Mouse (Mus musculus): ENCODE data around the gene Abcb10. TPM values are rescaled to one million over a fixed set of nuclear protein-coding genes. Genes with fewer than 3 reads are reported as not detected.

Abcb10 gene
- polyA plus RNA-seq, 1 experiment from 2014 or later, result 18.2 TPM

DNA sequence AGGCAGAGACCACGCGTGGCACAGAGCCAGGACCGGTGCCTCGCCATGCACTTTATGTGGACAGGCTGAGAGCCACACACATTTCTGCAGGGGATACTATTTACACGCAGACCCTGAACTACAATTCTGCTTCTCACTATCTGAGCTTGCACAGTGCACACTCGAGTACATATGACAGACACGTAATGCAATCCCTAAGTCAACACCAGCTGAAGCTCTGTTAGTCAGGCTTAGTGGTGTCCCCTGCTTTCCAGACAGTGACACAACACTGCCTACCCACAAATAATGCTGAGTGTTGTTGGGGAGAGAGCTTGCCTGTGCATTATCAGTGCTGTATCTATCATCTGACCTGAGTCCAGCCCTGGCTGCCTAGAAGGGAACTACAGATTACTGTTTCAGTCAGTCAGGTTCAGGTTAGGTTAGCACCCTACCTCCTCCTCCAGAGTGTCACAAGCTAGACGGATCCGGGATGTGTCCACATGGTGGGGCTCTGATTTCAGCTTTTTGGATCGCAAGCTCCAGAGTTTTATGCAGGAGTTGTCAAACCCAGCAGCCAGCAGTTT is 19.7 kb upstream of the Abcb10 start:
- H3K27me3 ChIP-seq, result no peaks in the 10 kb centered on the region
- H3K27ac ChIP-seq, result no peak overlapping the region
- ATAC-seq (ENCODE audit: insufficient number of reproducible peaks, insufficient read depth, low FRiP score, low TSS enrichment, low read depth), result no peak
- H3K9me3 ChIP-seq, result no peaks in the 10 kb centered on the region
- H3K4me2 ChIP-seq, result no peak overlapping the region
- H3K4me3 ChIP-seq, result no peak overlapping the region
- H3K4me1 ChIP-seq, result 0 out of 2 replicates have a peak, but pooled peaks cover 23% of the 10 kb centered on the region
- H3K9ac ChIP-seq, result no peak overlapping the region
- H3K36me3 ChIP-seq, result peaks cover 78% of the 10 kb centered on the region
- 82% methylated on average over 10 of the region's 10 CpGs for WGBS

DNA sequence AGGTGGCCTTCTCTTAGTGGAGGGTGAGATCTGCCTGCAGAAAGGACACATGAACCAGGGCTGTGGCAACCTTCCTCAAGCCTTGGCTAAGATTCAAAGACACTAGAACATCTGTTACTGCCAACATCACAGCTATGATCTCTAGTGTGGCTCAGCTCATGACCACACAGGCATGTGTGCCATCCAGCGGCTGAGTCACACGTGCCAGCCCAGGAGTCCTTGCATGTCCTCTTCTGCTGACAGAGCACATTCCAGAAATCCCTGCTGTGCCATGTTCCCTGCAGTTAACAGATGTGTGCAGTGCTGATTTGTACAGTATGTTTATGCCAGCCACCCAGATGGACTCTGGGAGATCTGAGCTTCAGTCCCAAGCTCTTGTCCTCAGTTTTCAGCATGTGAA is 16.6 kb upstream of the Abcb10 start:
- ATAC-seq (ENCODE audit: insufficient number of reproducible peaks, insufficient read depth, low FRiP score, low TSS enrichment, low read depth), result no peak
- peak overlapping the region; percentile 69 for H3K27ac ChIP-seq
- H3K4me1 ChIP-seq, result 0 out of 2 replicates have a peak, but pooled peaks cover 23% of the 10 kb centered on the region
- 67% methylated on average over 2 of the region's 2 CpGs for WGBS
- no peaks in the 10 kb centered on the region for H3K9me3 ChIP-seq
- H3K9ac ChIP-seq, result no peak overlapping the region
- H3K27me3 ChIP-seq, result no peaks in the 10 kb centered on the region
- H3K4me2 ChIP-seq, result no peak overlapping the region
- no peak overlapping the region for H3K4me3 ChIP-seq
- H3K36me3 ChIP-seq, result peaks cover 69% of the 10 kb centered on the region

DNA sequence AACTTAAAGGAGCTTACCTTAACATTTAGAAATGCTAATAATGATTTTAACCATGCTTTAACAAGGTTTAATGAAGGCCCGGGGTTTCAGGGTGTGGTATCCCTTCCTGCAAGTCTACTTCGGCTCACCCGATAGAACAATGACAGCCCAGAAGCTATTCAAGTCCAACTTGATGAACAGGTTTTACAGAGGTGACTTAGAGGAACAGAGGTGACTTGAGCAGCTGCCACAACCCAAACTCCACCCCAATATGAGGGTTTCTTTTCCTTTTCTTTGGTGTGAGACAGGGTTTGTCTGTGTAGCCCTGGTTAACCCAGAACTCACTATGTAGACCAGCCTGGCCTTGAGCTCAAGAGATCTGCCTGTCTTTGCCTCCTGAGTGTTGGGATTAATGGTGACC is 11.1 kb upstream of the Abcb10 start:
- no peaks in the 10 kb centered on the region for H3K4me1 ChIP-seq
- no peak overlapping the region for H3K4me2 ChIP-seq
- H3K9me3 ChIP-seq, result no peaks in the 10 kb centered on the region
- 72% methylated on average over 3 of the region's 3 CpGs for WGBS
- no peak overlapping the region for H3K4me3 ChIP-seq
- peak; percentile 48; the same call in 1 of the 2 replicates for ATAC-seq (ENCODE audit: insufficient number of reproducible peaks, insufficient read depth, low FRiP score, low TSS enrichment, low read depth)
- H3K27me3 ChIP-seq, result no peaks in the 10 kb centered on the region
- H3K9ac ChIP-seq, result no peak overlapping the region
- H3K27ac ChIP-seq, result peak overlapping the region; percentile 60
- H3K36me3 ChIP-seq, result peaks cover 46% of the 10 kb centered on the region

DNA sequence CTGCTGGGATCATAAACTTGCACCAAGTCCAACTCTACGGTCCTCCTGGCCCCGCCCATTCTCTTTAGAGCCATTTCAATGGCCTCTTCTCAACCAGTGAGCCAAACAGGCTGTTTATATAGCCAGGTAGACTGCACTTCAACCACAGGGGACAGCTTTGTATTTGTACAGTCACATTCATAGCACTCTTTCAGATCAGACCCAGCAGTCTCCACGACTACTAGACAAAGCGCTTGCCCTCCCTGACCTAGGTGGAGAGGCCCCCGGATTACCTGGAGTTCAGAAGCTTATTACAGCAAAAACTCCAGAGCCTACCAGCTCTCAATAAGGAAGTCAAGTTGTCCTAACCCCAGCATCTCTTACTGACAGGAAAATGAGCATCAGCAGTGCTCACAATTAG is 10.7 kb upstream of the Abcb10 start:
- H3K4me1 ChIP-seq, result no peaks in the 10 kb centered on the region
- no peak overlapping the region for H3K4me3 ChIP-seq
- H3K36me3 ChIP-seq, result peaks cover 42% of the 10 kb centered on the region
- H3K27ac ChIP-seq, result peak overlapping the region; percentile 55; the same call in 1 of the 2 replicates
- no peaks in the 10 kb centered on the region for H3K27me3 ChIP-seq
- no peak overlapping the region for H3K9ac ChIP-seq
- no peak overlapping the region for H3K4me2 ChIP-seq
- ATAC-seq (ENCODE audit: insufficient number of reproducible peaks, insufficient read depth, low FRiP score, low TSS enrichment, low read depth), result no peak
- 86% methylated on average over 5 of the region's 5 CpGs for WGBS
- no peaks in the 10 kb centered on the region for H3K9me3 ChIP-seq

DNA sequence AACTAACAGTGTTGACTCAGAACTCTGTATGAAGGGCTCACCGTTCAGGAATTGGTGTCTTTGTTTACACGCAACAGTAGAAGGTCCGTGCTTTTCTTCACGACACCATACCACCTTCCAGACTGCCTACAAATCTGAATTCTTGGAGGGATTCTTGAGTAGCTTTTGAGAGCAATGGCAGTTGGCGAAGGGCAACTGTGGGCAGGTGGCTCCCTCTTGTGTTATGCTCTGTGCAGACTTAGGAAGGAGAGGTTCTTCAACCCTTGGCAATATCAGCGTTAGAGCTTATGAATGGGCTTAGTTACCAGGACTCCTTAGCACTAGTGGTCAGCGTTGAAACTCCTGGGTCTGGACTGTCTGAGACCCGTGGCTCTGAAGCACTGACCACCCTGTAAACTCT is 9.7 kb upstream of the Abcb10 start:
- no peak overlapping the region for H3K4me3 ChIP-seq
- no peak for ATAC-seq (ENCODE audit: insufficient number of reproducible peaks, insufficient read depth, low FRiP score, low TSS enrichment, low read depth)

DNA sequence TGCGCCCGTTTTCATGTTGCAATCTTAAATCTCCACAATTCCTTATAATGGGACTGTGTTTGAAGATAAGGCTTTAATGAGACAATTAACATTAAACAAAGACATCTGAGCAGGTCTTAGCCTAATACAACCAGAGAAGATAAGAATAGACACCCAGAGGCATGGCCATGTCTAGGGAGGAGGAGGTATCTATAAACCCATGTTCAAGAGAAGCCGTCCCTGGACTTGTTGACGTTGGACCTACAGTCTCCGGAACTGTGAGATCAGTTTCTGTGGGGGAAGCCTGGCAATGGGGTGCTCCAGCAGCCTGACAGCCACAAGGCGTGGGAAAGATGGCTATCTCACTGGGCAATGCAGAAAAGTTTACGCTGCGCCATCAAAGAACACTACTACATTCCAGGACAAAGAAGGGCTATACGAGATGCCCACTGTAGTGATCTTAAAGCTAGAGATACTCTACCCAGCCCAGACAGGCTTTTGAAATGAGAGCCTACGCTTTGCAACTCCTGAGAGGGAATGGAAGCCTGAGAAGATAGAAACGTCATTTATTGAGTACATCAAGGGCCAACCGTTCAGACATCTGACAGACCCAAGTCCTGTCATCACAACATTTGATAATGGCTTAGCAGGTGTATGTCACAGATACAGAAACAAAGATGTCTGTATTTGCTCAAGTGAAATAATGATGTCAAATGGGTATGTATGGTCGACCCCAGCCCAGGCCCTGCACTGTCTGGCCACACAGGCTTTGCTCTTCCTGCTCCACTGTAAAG is 7.5 kb upstream of the Abcb10 start:
- Histone ChIP-seq H3K27ac (no peak overlapping the region), H3K4me2 (no peak overlapping the region), H3K9me3 (no peaks in the 10 kb centered on the region), H3K4me1 (no peaks in the 10 kb centered on the region), H3K4me3 (no peak overlapping the region), H3K27me3 (no peaks in the 10 kb centered on the region), H3K9ac (no peak overlapping the region), H3K36me3 (peaks cover 21% of the 10 kb centered on the region)
- ATAC-seq (ENCODE audit: insufficient number of reproducible peaks, insufficient read depth, low FRiP score, low TSS enrichment, low read depth), result no peak
- 85% methylated on average over 13 of the region's 13 CpGs for WGBS

More for the DNA sequence above, 9.7 kb upstream of the Abcb10 start:
- H3K9ac ChIP-seq, result no peak overlapping the region
- H3K27ac ChIP-seq, result no peak overlapping the region
- no peaks in the 10 kb centered on the region for H3K4me1 ChIP-seq
- H3K36me3 ChIP-seq, result peaks cover 34% of the 10 kb centered on the region
- H3K27me3 ChIP-seq, result no peaks in the 10 kb centered on the region
- no peak overlapping the region for H3K4me2 ChIP-seq
- WGBS, result 85% methylated on average over 8 of the region's 8 CpGs
- no peaks in the 10 kb centered on the region for H3K9me3 ChIP-seq

DNA sequence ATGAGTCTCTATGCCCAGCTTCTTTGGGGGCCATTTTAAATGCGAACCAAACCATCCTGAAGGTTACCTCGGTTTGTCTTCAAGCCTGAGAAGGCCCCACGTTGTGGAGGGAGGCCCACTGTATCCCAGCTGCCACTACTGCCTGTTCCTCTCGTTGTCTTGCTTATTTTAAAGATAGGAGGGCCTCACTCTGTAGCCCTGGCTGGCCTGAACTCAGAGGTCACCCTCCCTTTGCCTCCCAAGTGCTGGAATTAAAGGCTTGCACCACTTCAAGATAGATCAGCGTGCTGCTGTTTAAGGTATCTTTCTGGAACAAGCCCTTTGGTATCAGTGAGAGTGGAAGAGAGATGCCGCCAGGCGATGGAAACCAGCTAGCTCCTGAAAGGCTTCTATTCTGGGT is 6.2 kb upstream of the Abcb10 start:
- Histone ChIP-seq H3K4me2 (no peak overlapping the region), H3K4me1 (no peaks in the 10 kb centered on the region), H3K27ac (no peak overlapping the region), H3K36me3 (peaks cover 10% of the 10 kb centered on the region), H3K9ac (no peak overlapping the region), H3K9me3 (no peaks in the 10 kb centered on the region), H3K27me3 (no peaks in the 10 kb centered on the region), H3K4me3 (no peak overlapping the region)
- ATAC-seq (ENCODE audit: insufficient number of reproducible peaks, insufficient read depth, low FRiP score, low TSS enrichment, low read depth), result no peak
- WGBS, result 80% methylated on average over 7 of the region's 7 CpGs

DNA sequence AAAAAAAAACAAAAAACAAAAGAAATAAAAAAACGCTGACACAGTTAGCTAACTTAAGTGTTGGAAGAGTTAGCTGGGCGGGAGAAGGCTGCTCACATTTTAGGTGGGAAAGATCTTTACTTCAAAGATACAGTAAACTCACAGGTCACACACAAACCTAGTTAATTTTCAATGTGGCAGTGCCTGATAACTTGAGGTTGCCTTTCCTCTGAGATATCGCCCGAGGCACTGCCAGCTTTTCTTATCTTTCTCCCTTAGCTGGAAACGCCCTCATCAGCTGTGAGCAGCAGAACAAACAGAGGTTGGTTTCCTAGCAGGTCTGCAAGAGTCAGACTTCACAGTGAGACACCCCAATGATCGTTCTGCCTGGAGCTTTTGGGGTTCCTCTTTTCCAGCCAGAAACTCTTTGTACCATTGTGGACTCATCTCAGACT is 5.7 kb upstream of the Abcb10 start:
- no peak for ATAC-seq (ENCODE audit: insufficient number of reproducible peaks, insufficient read depth, low FRiP score, low TSS enrichment, low read depth)
- peaks cover 5% of the 10 kb centered on the region for H3K36me3 ChIP-seq
- H3K4me2 ChIP-seq, result no peak overlapping the region
- WGBS, result 62% methylated on average over 6 of the region's 6 CpGs
- H3K27ac ChIP-seq, result no peak overlapping the region
- no peaks in the 10 kb centered on the region for H3K9me3 ChIP-seq
- H3K4me1 ChIP-seq, result no peaks in the 10 kb centered on the region
- no peaks in the 10 kb centered on the region for H3K27me3 ChIP-seq
- no peak overlapping the region for H3K4me3 ChIP-seq
- H3K9ac ChIP-seq, result no peak overlapping the region

DNA sequence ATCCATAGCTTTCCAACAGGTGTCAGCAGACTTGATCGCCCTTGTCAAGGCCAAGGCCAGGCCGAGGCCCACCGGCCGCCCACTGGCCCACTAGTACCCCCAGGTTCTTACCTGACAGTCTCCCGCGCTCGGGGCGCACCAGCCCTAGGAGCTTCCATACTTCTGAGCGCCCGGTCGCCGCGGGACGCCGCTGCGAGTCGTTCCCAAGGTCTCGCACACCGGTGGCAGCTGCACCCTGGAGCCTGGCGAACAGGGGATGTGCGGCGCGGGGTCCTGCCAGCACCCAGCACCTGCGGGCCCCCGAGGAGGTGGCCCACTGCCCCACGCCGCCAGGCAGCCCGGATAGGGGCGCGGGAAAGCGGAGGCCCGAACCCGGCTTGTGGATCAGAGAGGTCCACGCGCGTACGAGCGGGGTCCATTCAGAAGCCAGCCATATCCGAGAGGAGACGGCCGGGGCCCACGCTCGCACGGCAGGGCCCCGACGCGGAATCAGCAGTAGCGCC is 580 bp downstream of the Abcb10 start:
- Histone ChIP-seq H3K4me3 (peak overlapping the region; percentile 77), H3K27me3 (no peaks in the 10 kb centered on the region), H3K27ac (peak overlapping the region; percentile 83; the same call in 1 of the 2 replicates), H3K4me2 (peak overlapping the region; percentile 93), H3K9me3 (no peaks in the 10 kb centered on the region), H3K36me3 (no peaks in the 10 kb centered on the region), H3K9ac (peak overlapping the region; percentile 84), H3K4me1 (peaks cover 27% of the 10 kb centered on the region)
- under 1% methylated on average over 48 of the region's 48 CpGs for WGBS
- ATAC-seq (ENCODE audit: insufficient number of reproducible peaks, insufficient read depth, low FRiP score, low TSS enrichment, low read depth), result peak; percentile 35; the same call in 1 of the 2 replicates

DNA sequence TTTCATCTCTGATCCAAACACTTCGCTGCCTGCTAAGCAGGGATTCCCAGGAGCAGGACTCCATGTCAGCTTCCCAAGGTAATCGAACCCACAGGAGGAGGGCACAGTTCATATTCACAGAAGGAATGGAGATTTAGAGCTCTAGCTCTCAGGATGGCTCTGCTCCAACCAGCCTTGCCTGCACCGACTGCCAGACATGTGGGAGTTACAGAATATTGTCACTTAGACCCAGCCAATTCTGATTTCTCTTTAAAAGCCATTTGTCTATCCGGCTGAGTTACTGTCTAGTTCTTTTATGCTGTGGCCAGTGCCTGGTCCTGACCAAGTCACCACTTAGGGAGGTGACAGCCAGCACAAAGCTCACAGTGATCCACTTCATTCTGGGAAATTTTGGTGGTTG is 1.2 kb downstream of the Abcb10 start:
- H3K4me3 ChIP-seq, result peak overlapping the region; percentile 77
- 46% methylated on average over 4 of the region's 4 CpGs for WGBS
- peak overlapping the region; percentile 93 for H3K4me2 ChIP-seq
- H3K9me3 ChIP-seq, result no peaks in the 10 kb centered on the region
- no peaks in the 10 kb centered on the region for H3K27me3 ChIP-seq
- no peak for ATAC-seq (ENCODE audit: insufficient number of reproducible peaks, insufficient read depth, low FRiP score, low TSS enrichment, low read depth)
- no peak overlapping the region for H3K27ac ChIP-seq
- no peaks in the 10 kb centered on the region for H3K36me3 ChIP-seq
- H3K4me1 ChIP-seq, result peaks cover 27% of the 10 kb centered on the region
- H3K9ac ChIP-seq, result 0 out of 2 replicates have a peak overlapping the region, but pooled peaks have one; percentile 11

DNA sequence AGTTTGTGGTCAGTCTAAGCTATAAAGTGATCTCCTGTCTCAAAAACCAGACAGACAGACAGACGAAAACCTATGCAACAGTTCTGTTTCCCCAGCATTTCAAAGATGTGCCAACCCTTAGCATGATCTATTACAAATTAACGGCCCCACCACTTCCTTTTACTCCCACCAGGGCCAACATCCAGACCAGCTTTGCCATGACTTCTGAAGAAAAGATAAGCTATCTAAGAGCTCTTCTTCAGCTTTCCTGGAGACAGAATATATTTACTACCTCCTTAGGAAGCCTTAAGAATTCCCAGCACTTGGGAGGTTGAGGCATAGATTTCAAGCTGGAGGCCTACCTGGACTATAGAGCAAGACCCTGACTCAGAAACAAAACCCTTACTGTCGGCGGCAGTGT is 2.7 kb downstream of the Abcb10 start:
- Histone ChIP-seq H3K9me3 (no peaks in the 10 kb centered on the region), H3K4me3 (no peak overlapping the region), H3K27ac (no peak overlapping the region), H3K4me1 (peaks cover 27% of the 10 kb centered on the region), H3K27me3 (no peaks in the 10 kb centered on the region), H3K4me2 (no peak overlapping the region), H3K36me3 (no peaks in the 10 kb centered on the region), H3K9ac (0 out of 2 replicates have a peak overlapping the region, but pooled peaks have one; percentile 11)
- 60% methylated on average over 4 of the region's 4 CpGs for WGBS
- no peak for ATAC-seq (ENCODE audit: insufficient number of reproducible peaks, insufficient read depth, low FRiP score, low TSS enrichment, low read depth)

DNA sequence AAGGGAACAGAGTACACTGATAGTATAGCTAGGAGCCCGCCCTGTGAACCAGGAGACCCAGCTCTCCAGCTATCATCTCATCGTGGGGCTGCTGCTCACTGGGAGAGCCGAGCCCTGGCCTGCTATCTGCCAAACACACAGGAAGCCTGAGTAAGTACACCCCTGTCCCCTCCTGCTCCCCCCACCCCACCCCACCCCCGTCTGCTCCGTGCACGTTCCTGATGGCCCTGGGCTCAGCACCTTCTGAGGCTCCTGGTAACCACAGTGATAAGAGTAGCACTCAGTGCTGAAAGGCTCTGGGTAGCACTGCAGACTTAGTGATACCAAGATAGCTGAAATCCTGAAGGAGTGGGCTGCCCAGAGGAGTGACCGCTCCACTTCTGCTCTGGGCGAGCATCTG is 4.0 kb downstream of the Abcb10 start:
- Histone ChIP-seq H3K27me3 (no peaks in the 10 kb centered on the region), H3K4me2 (no peak overlapping the region), H3K4me3 (no peak overlapping the region), H3K27ac (no peak overlapping the region), H3K36me3 (no peaks in the 10 kb centered on the region), H3K9me3 (no peaks in the 10 kb centered on the region), H3K4me1 (peaks cover 27% of the 10 kb centered on the region), H3K9ac (0 out of 2 replicates have a peak overlapping the region, but pooled peaks have one; percentile 27)
- WGBS, result 80% methylated on average over 8 of the region's 8 CpGs
- no peak for ATAC-seq (ENCODE audit: insufficient number of reproducible peaks, insufficient read depth, low FRiP score, low TSS enrichment, low read depth)

Data from embryonic facial prominence, embryonic 13.5 days (tissue).